8 mouse cellular contexts compared by ENCODE assay signal in genomic region chr7:30216723-30217151, GRCm38 (mm10). TPM values are rescaled to one million over a fixed set of nuclear protein-coding genes. Genes with fewer than 3 reads are reported as not detected.
DNase-seq lines count a peak whose midpoint lies in the region; ATAC-seq and TF ChIP-seq lines count a peak whose summit lies in the region.

No protein-coding gene starts in this region.

- TF ChIP-seq RAD21 in CH12.LX (IDR thresholded peaks at IDR 0.05; ENCODE audit: low read depth, low read length): peak; percentile 40

- H3K9me3 ChIP-seq in CH12.LX (replicated peaks; ENCODE audit: low read length): no peaks in the 10 kb centered on the region
- H3K9me3 ChIP-seq in embryonic facial prominence, embryonic 10.5 days: 0 out of 2 replicates have a peak, but pooled peaks cover 4% of the 10 kb centered on the region
- H3K9me3 ChIP-seq in heart, embryonic 11.5 days (replicated peaks; ENCODE audit: control insufficient read depth, low read length): no peaks in the 10 kb centered on the region
- H3K9me3 ChIP-seq in kidney, embryonic 15.5 days (replicated peaks): no peaks in the 10 kb centered on the region
- no peaks in the 10 kb centered on the region for H3K9me3 ChIP-seq in liver, embryonic 15.5 days (replicated peaks)
- H3K9me3 ChIP-seq in neural tube, embryonic 11.5 days (ENCODE audit: control insufficient read depth, low read length): no peaks in the 10 kb centered on the region

- no peaks in the 10 kb centered on the region for H3K36me3 ChIP-seq in CH12.LX (replicated peaks in 1 of 2; ENCODE audit: control insufficient read depth in 1 of 2, insufficient read depth in 1 of 2, low read length in 1 of 2)
- 0 out of 2 replicates have a peak, but pooled peaks cover under 1% of the 10 kb centered on the region for H3K36me3 ChIP-seq in embryonic facial prominence, embryonic 10.5 days (replicated peaks)
- no peaks in the 10 kb centered on the region for H3K36me3 ChIP-seq in heart, embryonic 11.5 days (ENCODE audit: control insufficient read depth, insufficient read depth, low read length)
- H3K36me3 ChIP-seq in kidney, embryonic 15.5 days: no peaks in the 10 kb centered on the region
- no peaks in the 10 kb centered on the region for H3K36me3 ChIP-seq in liver, embryonic 15.5 days (replicated peaks)
- no peaks in the 10 kb centered on the region for H3K36me3 ChIP-seq in neural tube, embryonic 11.5 days (ENCODE audit: control insufficient read depth, insufficient read depth, low read length)

- peak overlapping the region; percentile 28 to 47 (median 39) for H3K4me3 ChIP-seq in CH12.LX (replicated peaks in 1 of 3; ENCODE audit: low read depth in 2 of 3, low read length in 2 of 3, poor library complexity in 1 of 3)
- peak overlapping the region; percentile 44 for H3K4me3 ChIP-seq in embryonic facial prominence, embryonic 10.5 days
- peak overlapping the region; percentile 18; the same call in 1 of the 2 replicates for H3K4me3 ChIP-seq in heart, embryonic 11.5 days (ENCODE audit: low read depth, low read length)
- H3K4me3 ChIP-seq in kidney, embryonic 15.5 days (replicated peaks): peak overlapping the region; percentile 24
- H3K4me3 ChIP-seq in liver, embryonic 15.5 days (replicated peaks): no peak overlapping the region; the same call in 1 of the 2 replicates
- H3K4me3 ChIP-seq in neural tube, embryonic 11.5 days (ENCODE audit: low read depth, low read length): no peak overlapping the region

- H3K27ac ChIP-seq in CH12.LX (ENCODE audit: insufficient read depth, low read depth): no peak overlapping the region
- peak overlapping the region; percentile 36; the same call in 1 of the 2 replicates for H3K27ac ChIP-seq in embryonic facial prominence, embryonic 10.5 days (replicated peaks)
- no peak overlapping the region for H3K27ac ChIP-seq in heart, embryonic 11.5 days (ENCODE audit: low read depth, low read length)
- no peak overlapping the region for H3K27ac ChIP-seq in kidney, embryonic 15.5 days
- H3K27ac ChIP-seq in liver, embryonic 15.5 days (replicated peaks): no peak overlapping the region
- H3K27ac ChIP-seq in neural tube, embryonic 11.5 days (ENCODE audit: low read depth, low read length): no peak overlapping the region

- H3K79me2 ChIP-seq in CH12.LX (replicated peaks; ENCODE audit: control insufficient read depth, extremely low read depth, insufficient read depth, poor library complexity, severe bottlenecking): no peaks in the 10 kb centered on the region

- in situ Hi-C loops in CH12.LX (cut with MboI; ENCODE audit: low pct_ligation_motif_present, low pct_unique_long_range_greater_than_20kb, low sequenced_read_pairs): loop anchor here (5.0 kb wide), 1 partner anchor 34 kb away; the partner anchor contains the start of gene Cox7a1

- DNase-seq in CH12.LX (ENCODE audit: extremely low read depth): peak; percentile 89
- DNase-seq in adrenal gland, postnatal 25 days: peak; percentile 83
- DNase-seq in embryonic facial prominence, embryonic 10.5 days (ENCODE audit: low spot score): peak; percentile 91
- DNase-seq in neural tube, embryonic 11.5 days (ENCODE audit: low spot score): peak; percentile 88
- DNase-seq in telencephalon, adult 2 months (ENCODE audit: low read depth, low spot score): peak; percentile 91

- peak overlapping the region; percentile 62 for H3K9ac ChIP-seq in CH12.LX (ENCODE audit: insufficient read depth, low read depth)
- H3K9ac ChIP-seq in heart, embryonic 11.5 days (ENCODE audit: low read depth, low read length): 0 out of 2 replicates have a peak overlapping the region, but pooled peaks have one; percentile 22
- H3K9ac ChIP-seq in kidney, embryonic 15.5 days: no peak overlapping the region
- H3K9ac ChIP-seq in liver, embryonic 15.5 days: no peak overlapping the region
- H3K9ac ChIP-seq in neural tube, embryonic 11.5 days (ENCODE audit: low read length): no peak overlapping the region

- TF ChIP-seq CTCF in CH12.LX (conservative IDR thresholded peaks at IDR 0.05 in 1 of 2, IDR thresholded peaks at IDR 0.05 in 1 of 2; ENCODE audit: low read depth in 2 of 2, low read length in 2 of 2): peak; percentile 29 to 80; a peak in 3 of 4 replicates

- peaks cover 3% of the 10 kb centered on the region for H3K27me3 ChIP-seq in CH12.LX (replicated peaks)
- H3K27me3 ChIP-seq in embryonic facial prominence, embryonic 10.5 days (replicated peaks; ENCODE audit: low read depth, poor library complexity, severe bottlenecking): no peaks in the 10 kb centered on the region
- H3K27me3 ChIP-seq in heart, embryonic 11.5 days (ENCODE audit: control insufficient read depth, insufficient read depth, low read length): no peaks in the 10 kb centered on the region
- H3K27me3 ChIP-seq in kidney, embryonic 15.5 days: no peaks in the 10 kb centered on the region
- no peaks in the 10 kb centered on the region for H3K27me3 ChIP-seq in liver, embryonic 15.5 days
- H3K27me3 ChIP-seq in neural tube, embryonic 11.5 days (ENCODE audit: control insufficient read depth, insufficient read depth, low read length): no peaks in the 10 kb centered on the region

- H3K4me1 ChIP-seq in CH12.LX (ENCODE audit: control insufficient read depth in 1 of 2, insufficient read depth in 2 of 2): peaks cover 14 to 19% of the 10 kb centered on the region in 2 experiments
- peaks cover 17% of the 10 kb centered on the region for H3K4me1 ChIP-seq in embryonic facial prominence, embryonic 10.5 days
- peaks cover 5% of the 10 kb centered on the region; the same call in 1 of the 2 replicates for H3K4me1 ChIP-seq in heart, embryonic 11.5 days (ENCODE audit: control insufficient read depth, insufficient read depth, low read length)
- H3K4me1 ChIP-seq in kidney, embryonic 15.5 days: peaks cover 18% of the 10 kb centered on the region
- peaks cover 24% of the 10 kb centered on the region for H3K4me1 ChIP-seq in liver, embryonic 15.5 days (replicated peaks)
- H3K4me1 ChIP-seq in neural tube, embryonic 11.5 days (ENCODE audit: control insufficient read depth, insufficient read depth, low read length): 0 out of 2 replicates have a peak, but pooled peaks cover 2% of the 10 kb centered on the region

- WGBS in embryonic facial prominence, embryonic 10.5 days: 1% methylated on average over 16 of the region's 16 CpGs
- WGBS in heart, embryonic 11.5 days (ENCODE audit: insufficient replicate concordance): 1% methylated on average over 16 of the region's 16 CpGs
- WGBS in kidney, embryonic 15.5 days: 2% methylated on average over 16 of the region's 16 CpGs
- WGBS in liver, embryonic 15.5 days (ENCODE audit: insufficient replicate concordance): 1% methylated on average over 15 of the region's 16 CpGs
- WGBS in neural tube, embryonic 11.5 days: under 1% methylated on average over 15 of the region's 16 CpGs

- peak overlapping the region; percentile 48; the same call in 1 of the 2 replicates for H3K4me2 ChIP-seq in CH12.LX (ENCODE audit: insufficient read depth, low read depth, poor library complexity, severe bottlenecking)
- H3K4me2 ChIP-seq in heart, embryonic 11.5 days: peak overlapping the region; percentile 58
- peak overlapping the region; percentile 52 for H3K4me2 ChIP-seq in kidney, embryonic 15.5 days
- H3K4me2 ChIP-seq in liver, embryonic 15.5 days: peak overlapping the region; percentile 56
- 0 out of 2 replicates have a peak overlapping the region, but pooled peaks have one; percentile 29 for H3K4me2 ChIP-seq in neural tube, embryonic 11.5 days (ENCODE audit: low read depth)

- no peak for TF ChIP-seq EP300 in CH12.LX (IDR thresholded peaks at IDR 0.05; ENCODE audit: low read length)

- ATAC-seq in heart, embryonic 11.5 days (replicated peaks; ENCODE audit: insufficient number of reproducible peaks, low FRiP score, low TSS enrichment): peak; percentile 66; the same call in 1 of the 2 replicates
- ATAC-seq in kidney, embryonic 15.5 days (replicated peaks; ENCODE audit: low FRiP score): peak; percentile 37; the same call in 1 of the 2 replicates
- peak; percentile 52; the same call in 1 of the 2 replicates for ATAC-seq in liver, embryonic 15.5 days (ENCODE audit: insufficient read depth)
- peak; percentile 85 for ATAC-seq in neural tube, embryonic 11.5 days (ENCODE audit: insufficient read depth, low FRiP score, low TSS enrichment)

- dilution Hi-C loops in CH12.LX (cut with MboI; ENCODE audit: extremely low pct_ligation_motif_present, extremely low pct_unique_long_range_greater_than_20kb, low sequenced_read_pairs): no loop called here

- TF ChIP-seq POLR2A in CH12.LX (IDR thresholded peaks at IDR 0.05; ENCODE audit: low read depth, low read length): peak; percentile 48; the same call in 1 of the 2 replicates

RNA-seq across cellular contexts. Expression of gene Polr2i, which starts 15.0 kb away (rescaled TPM):
- total RNA-seq in CH12.LX (2012; rRNA removed): 83.6 and 101 TPM in 2 replicates
- 55.0 and 62.9 TPM in 2 replicates for total RNA-seq in CH12.LX (2014; rRNA removed)
- 74.2 and 75.4 TPM in 2 replicates for polyA plus RNA-seq in CH12.LX (2012; ENCODE audit: insufficient read length, low read depth)
- 63.2 and 71.6 TPM in 2 replicates for total RNA-seq in adrenal gland, postnatal 25 days (2021)
- 174 and 177 TPM in 2 replicates for polyA plus RNA-seq in embryonic facial prominence, embryonic 10.5 days (2016; fragmentation: Nextera tagmentation; extraction: Ambion mirVana)
- polyA plus RNA-seq in heart, embryonic 11.5 days (2014; fragmentation: Nextera tagmentation; extraction: Ambion mirVana): 120 and 126 TPM in 2 replicates
- polyA plus RNA-seq in kidney, embryonic 15.5 days (2015; fragmentation: Nextera tagmentation; extraction: Ambion mirVana): 148 and 152 TPM in 2 replicates
- 43.3 and 44.4 TPM in 2 replicates for polyA plus RNA-seq in liver, embryonic 15.5 days (2015; fragmentation: Nextera tagmentation; extraction: Ambion mirVana)
- 179 and 195 TPM in 2 replicates for polyA plus RNA-seq in neural tube, embryonic 11.5 days (2014; fragmentation: Nextera tagmentation; extraction: Ambion mirVana)

RNA-seq across cellular contexts. Expression of gene Tbcb, which starts 15.3 kb away (rescaled TPM):
- total RNA-seq in CH12.LX (2012; rRNA removed): 89.6 and 109 TPM in 2 replicates
- total RNA-seq in CH12.LX (2014; rRNA removed): 54.9 and 57.7 TPM in 2 replicates
- polyA plus RNA-seq in CH12.LX (2012; ENCODE audit: insufficient read length, low read depth): 79.9 and 86.3 TPM in 2 replicates
- 77.0 and 86.6 TPM in 2 replicates for total RNA-seq in adrenal gland, postnatal 25 days (2021)
- 270 and 275 TPM in 2 replicates for polyA plus RNA-seq in embryonic facial prominence, embryonic 10.5 days (2016; fragmentation: Nextera tagmentation; extraction: Ambion mirVana)
- 184 and 185 TPM in 2 replicates for polyA plus RNA-seq in heart, embryonic 11.5 days (2014; fragmentation: Nextera tagmentation; extraction: Ambion mirVana)
- 174 and 190 TPM in 2 replicates for polyA plus RNA-seq in kidney, embryonic 15.5 days (2015; fragmentation: Nextera tagmentation; extraction: Ambion mirVana)
- polyA plus RNA-seq in liver, embryonic 15.5 days (2015; fragmentation: Nextera tagmentation; extraction: Ambion mirVana): 42.0 and 44.0 TPM in 2 replicates
- 268 and 302 TPM in 2 replicates for polyA plus RNA-seq in neural tube, embryonic 11.5 days (2014; fragmentation: Nextera tagmentation; extraction: Ambion mirVana)

RNA-seq across cellular contexts. Expression of gene Capns1, which starts 18.1 kb away (rescaled TPM):
- total RNA-seq in CH12.LX (2012; rRNA removed) (85.8 and 101 TPM in 2 replicates), CH12.LX (2014; rRNA removed) (207 and 219 TPM in 2 replicates)
- polyA plus RNA-seq in CH12.LX (2012; ENCODE audit: insufficient read length, low read depth): 218 and 233 TPM in 2 replicates
- 624 and 670 TPM in 2 replicates for total RNA-seq in adrenal gland, postnatal 25 days (2021)
- polyA plus RNA-seq in embryonic facial prominence, embryonic 10.5 days (2016; fragmentation: Nextera tagmentation; extraction: Ambion mirVana): 54.8 and 61.9 TPM in 2 replicates
- 64.6 and 71.7 TPM in 2 replicates for polyA plus RNA-seq in heart, embryonic 11.5 days (2014; fragmentation: Nextera tagmentation; extraction: Ambion mirVana)
- 90.8 and 98.8 TPM in 2 replicates for polyA plus RNA-seq in kidney, embryonic 15.5 days (2015; fragmentation: Nextera tagmentation; extraction: Ambion mirVana)
- 36.2 and 40.8 TPM in 2 replicates for polyA plus RNA-seq in liver, embryonic 15.5 days (2015; fragmentation: Nextera tagmentation; extraction: Ambion mirVana)
- polyA plus RNA-seq in neural tube, embryonic 11.5 days (2014; fragmentation: Nextera tagmentation; extraction: Ambion mirVana): 45.8 and 51.8 TPM in 2 replicates

RNA-seq across cellular contexts. Expression of gene Ovol3, which starts 18.8 kb away (rescaled TPM):
- 0.42 and 0.84 TPM in 2 replicates for total RNA-seq in CH12.LX (2012; rRNA removed)
- total RNA-seq in CH12.LX (2014; rRNA removed): 1.9 and 2.8 TPM in 2 replicates
- polyA plus RNA-seq in CH12.LX (2012; ENCODE audit: insufficient read length, low read depth): 3.4 and 4.3 TPM in 2 replicates
- total RNA-seq in adrenal gland, postnatal 25 days (2021): not detected in 2 replicates
- polyA plus RNA-seq in embryonic facial prominence, embryonic 10.5 days (2016; fragmentation: Nextera tagmentation; extraction: Ambion mirVana): not detected in 2 replicates
- polyA plus RNA-seq in heart, embryonic 11.5 days (2014; fragmentation: Nextera tagmentation; extraction: Ambion mirVana): not detected in 2 replicates
- not detected in 2 replicates for polyA plus RNA-seq in kidney, embryonic 15.5 days (2015; fragmentation: Nextera tagmentation; extraction: Ambion mirVana)
- polyA plus RNA-seq in liver, embryonic 15.5 days (2015; fragmentation: Nextera tagmentation; extraction: Ambion mirVana): not detected in 2 replicates
- polyA plus RNA-seq in neural tube, embryonic 11.5 days (2014; fragmentation: Nextera tagmentation; extraction: Ambion mirVana): not detected in 2 replicates

RNA-seq across cellular contexts. Expression of gene Cox7a1, which starts 32.8 kb away (rescaled TPM):
- 5.5 and 14.0 TPM in 2 replicates for total RNA-seq in CH12.LX (2012; rRNA removed)
- total RNA-seq in CH12.LX (2014; rRNA removed): 9.9 and 15.2 TPM in 2 replicates
- polyA plus RNA-seq in CH12.LX (2012; ENCODE audit: insufficient read length, low read depth): 1.6 and 4.2 TPM in 2 replicates
- 288 and 306 TPM in 2 replicates for total RNA-seq in adrenal gland, postnatal 25 days (2021)
- 2.5 and 4.2 TPM in 2 replicates for polyA plus RNA-seq in embryonic facial prominence, embryonic 10.5 days (2016; fragmentation: Nextera tagmentation; extraction: Ambion mirVana)
- 309 and 324 TPM in 2 replicates for polyA plus RNA-seq in heart, embryonic 11.5 days (2014; fragmentation: Nextera tagmentation; extraction: Ambion mirVana)
- 11.1 and 11.7 TPM in 2 replicates for polyA plus RNA-seq in kidney, embryonic 15.5 days (2015; fragmentation: Nextera tagmentation; extraction: Ambion mirVana)
- polyA plus RNA-seq in liver, embryonic 15.5 days (2015; fragmentation: Nextera tagmentation; extraction: Ambion mirVana): 5.6 and 7.7 TPM in 2 replicates
- polyA plus RNA-seq in neural tube, embryonic 11.5 days (2014; fragmentation: Nextera tagmentation; extraction: Ambion mirVana): 4.5 and 5.7 TPM in 2 replicates

Comparison
In these comparisons a context has a peak if more than half of its experiments do, and no peak if none do; other contexts are left out.
1. H3K4me3 ChIP-seq: peak in CH12.LX (3 of 3), embryonic facial prominence, embryonic 10.5 days (single experiment), heart, embryonic 11.5 days (single experiment) and kidney, embryonic 15.5 days (single experiment); none in liver, embryonic 15.5 days (single experiment) and neural tube, embryonic 11.5 days (single experiment).
2. H3K9ac ChIP-seq: peak in CH12.LX (single experiment) and heart, embryonic 11.5 days (single experiment); none in kidney, embryonic 15.5 days (single experiment), liver, embryonic 15.5 days (single experiment) and neural tube, embryonic 11.5 days (single experiment).
3. Peak in every context shown above with its lines, with median percentiles within 50 percentile points of each other: DNase-seq, H3K4me2 ChIP-seq and ATAC-seq.